Mouse (Mus musculus) liver, embryonic 14.5 days (tissue): ENCODE measurements at regions not wholly inside any gene's neighbourhood (a gene's known extent, or its start where the extent isn't known, plus 50 kb on each side); places are given as distances from the start of the nearest gene placed in this dataset.

Source experiments
- ATAC-seq: fragments of 200-750 bp; cut with Nextera tagmentation; 2 replicates; pipeline ENCODE4 v1.8.0; 2017; ENCODE audit warnings: moderate number of reproducible peaks, mild to moderate bottlenecking, moderate library complexity; ENCODE audit not compliant: insufficient read depth
- DNase-seq, 3 experiments: peaks; one replicate each; pipeline ENCODE4 v3.0.0-alpha.2; 2012 to 2013; ENCODE audit warnings: low read depth in 3 of 3, low spot score in 3 of 3
- H3K27ac ChIP-seq: fragments of 300-500 bp; sonication (generic); 2 replicates; pipeline ENCODE4 v1.5.1; 2014; ENCODE audit warnings: moderate library complexity, mild to moderate bottlenecking, control low read depth, inconsistent platforms
- H3K27me3 ChIP-seq: fragments of 300-500 bp; sonication (generic); 2 replicates; pipeline ENCODE4 v1.6.1; 2014; ENCODE audit warnings: mild to moderate bottlenecking, low read length, moderate library complexity; ENCODE audit not compliant: control insufficient read depth, insufficient read depth
- H3K36me3 ChIP-seq: fragments of 300-500 bp; sonication (generic); replicated peaks from 2 replicates; pipeline ENCODE4 v1.6.1; 2014; ENCODE audit warnings: low read depth; ENCODE audit not compliant: control insufficient read depth, insufficient read depth
- H3K4me1 ChIP-seq, 2 experiments: fragments of 200-500 bp in 1 of 2; fragments of 300-500 bp in 1 of 2; sonication (generic) in 1 of 2; replicated peaks; 2 replicates each; pipeline ENCODE4 v1.6.1; 2012 to 2014; ENCODE audit warnings: antibody characterized with exemption in 1 of 2, inconsistent platforms in 1 of 2, low read length in 1 of 2; ENCODE audit not compliant: control insufficient read depth in 2 of 2, insufficient read depth in 2 of 2
- H3K4me2 ChIP-seq: fragments of 300-500 bp; sonication (generic); 2 replicates; pipeline ENCODE4 v1.6.1; 2014; ENCODE audit warnings: low read depth, mild to moderate bottlenecking, control low read depth, moderate library complexity
- H3K4me3 ChIP-seq, 2 experiments: fragments of 200-500 bp in 1 of 2; fragments of 300-500 bp in 1 of 2; sonication (generic) in 1 of 2; 2 replicates each; pipeline ENCODE4 v1.5.1; 2012 to 2014; ENCODE audit warnings: low read depth in 2 of 2, low read length in 2 of 2, mild to moderate bottlenecking in 2 of 2, control low read depth in 1 of 2, inconsistent platforms in 1 of 2, moderate library complexity in 1 of 2; ENCODE audit not compliant: insufficient read depth in 1 of 2
- H3K9ac ChIP-seq: fragments of 300-500 bp; sonication (generic); replicated peaks from 2 replicates; pipeline ENCODE4 v1.6.1; 2014; ENCODE audit warnings: mild to moderate bottlenecking, control low read depth, moderate library complexity
- H3K9me3 ChIP-seq: fragments of 300-500 bp; sonication (generic); 2 replicates; pipeline ENCODE4 v1.6.1; 2016; ENCODE audit warnings: low read length, mixed read lengths; ENCODE audit not compliant: control insufficient read depth
- CTCF ChIP-seq: IDR thresholded peaks from 2 replicates; pipeline ENCODE4 v1.5.1; 2016; ENCODE audit warnings: antibody characterized with exemption, low read depth, control low read depth
- EP300 ChIP-seq: IDR thresholded peaks from 2 replicates; pipeline ENCODE4 v1.6.1; 2016; ENCODE audit warnings: antibody characterized with exemption, low read depth
- whole genome bisulfite sequencing: fragments of 180-500 bp; shearing (Covaris S2); extraction: QIAGEN DNeasy Blood & Tissue Kit; methylation state at CpG from one replicate; pipeline ENCODE4 v1.1.7; 2014; ENCODE audit not compliant: insufficient replicate concordance; 5-methylcytosine and 5-hydroxymethylcytosine counted together

DNA sequence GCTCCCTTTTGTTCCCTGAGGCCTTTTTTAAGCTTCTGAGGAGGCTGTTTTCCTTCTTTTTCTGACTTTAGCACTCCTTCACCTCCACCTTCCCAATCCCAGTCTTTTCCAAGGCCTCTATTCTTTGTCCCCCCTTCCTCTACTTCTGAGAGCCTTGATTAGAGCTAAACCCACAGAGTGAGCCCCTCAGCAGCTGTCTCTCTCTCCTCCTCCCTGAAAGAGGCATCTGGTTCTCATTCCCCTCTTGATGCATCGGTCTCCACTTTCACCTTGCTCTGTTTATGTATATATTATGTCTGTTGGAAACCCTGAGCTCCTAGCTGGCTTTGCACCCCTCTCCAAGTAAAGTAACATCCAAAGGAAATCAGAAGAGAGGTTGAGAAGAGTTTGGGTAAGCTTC, 224.6 kb upstream of the Osr1 start:
- DNase-seq, result no peak
- H3K27ac ChIP-seq, result no peak overlapping the region
- H3K4me3 ChIP-seq, result no peak overlapping the region
- ATAC-seq, result no peak
- no peaks in the 10 kb centered on the region for H3K4me1 ChIP-seq
- no peaks in the 10 kb centered on the region for H3K36me3 ChIP-seq
- no peaks in the 10 kb centered on the region for H3K27me3 ChIP-seq
- no peak for TF ChIP-seq EP300
- H3K9ac ChIP-seq, result no peak overlapping the region
- no peaks in the 10 kb centered on the region for H3K9me3 ChIP-seq
- 52% methylated on average over 1 of the region's 1 CpGs for WGBS
- no peak overlapping the region for H3K4me2 ChIP-seq

DNA sequence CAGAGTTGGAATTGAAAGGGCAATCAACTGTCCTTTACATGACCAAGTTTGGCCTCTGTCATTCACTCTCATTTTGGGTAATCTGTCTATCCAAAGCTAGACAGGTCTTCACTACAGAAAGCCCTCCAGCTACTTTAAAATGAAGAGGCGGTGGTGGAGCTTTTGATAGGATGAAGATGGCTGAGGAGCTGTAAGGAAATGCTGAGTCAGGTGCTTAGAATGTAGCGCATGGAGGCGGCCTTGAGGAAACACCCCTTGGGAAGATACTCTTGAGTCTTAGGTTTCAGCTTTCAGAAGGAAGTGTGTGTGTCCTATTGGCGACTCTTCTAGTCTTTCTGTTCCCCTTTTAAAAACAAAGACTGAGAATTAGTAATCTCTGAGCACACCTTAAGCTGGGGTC, 214.4 kb upstream of the Osr1 start:
- no peaks in the 10 kb centered on the region for H3K4me1 ChIP-seq
- no peaks in the 10 kb centered on the region for H3K9me3 ChIP-seq
- TF ChIP-seq EP300 (no peak), CTCF (no peak)
- H3K27ac ChIP-seq, result no peak overlapping the region
- no peak for DNase-seq
- H3K4me3 ChIP-seq, result no peak overlapping the region
- no peak overlapping the region for H3K9ac ChIP-seq
- no peaks in the 10 kb centered on the region for H3K27me3 ChIP-seq
- 47% methylated on average over 4 of the region's 4 CpGs for whole genome bisulfite sequencing
- no peak overlapping the region for H3K4me2 ChIP-seq
- ATAC-seq, result no peak
- no peaks in the 10 kb centered on the region for H3K36me3 ChIP-seq

DNA sequence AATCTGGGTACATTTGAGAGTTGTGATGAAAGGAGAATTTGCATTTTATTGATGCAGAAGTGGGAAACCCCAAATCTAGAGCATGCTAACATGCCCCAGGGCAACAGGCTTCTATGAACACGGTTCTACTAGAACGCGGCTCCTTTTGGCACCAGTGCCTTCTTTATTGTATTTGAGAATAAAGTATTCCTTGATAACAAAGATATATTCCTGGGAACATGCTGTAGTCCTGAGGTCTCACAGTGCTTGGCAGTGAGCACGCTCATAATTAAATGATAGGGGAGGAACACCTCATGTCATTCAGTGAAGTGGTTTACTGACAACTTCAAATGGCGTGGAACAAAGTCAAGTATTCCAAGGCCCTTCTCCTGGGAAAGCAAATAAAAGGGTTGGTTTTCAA, 212.1 kb upstream of the Osr1 start:
- no peak for DNase-seq
- Histone ChIP-seq H3K36me3 (no peaks in the 10 kb centered on the region), H3K4me1 (no peaks in the 10 kb centered on the region), H3K27ac (no peak overlapping the region), H3K9ac (no peak overlapping the region), H3K9me3 (no peaks in the 10 kb centered on the region), H3K27me3 (no peaks in the 10 kb centered on the region), H3K4me3 (no peak overlapping the region), H3K4me2 (no peak overlapping the region)
- TF ChIP-seq EP300 (no peak), CTCF (no peak)
- WGBS, result 66% methylated on average over 5 of the region's 5 CpGs
- ATAC-seq, result no peak

DNA sequence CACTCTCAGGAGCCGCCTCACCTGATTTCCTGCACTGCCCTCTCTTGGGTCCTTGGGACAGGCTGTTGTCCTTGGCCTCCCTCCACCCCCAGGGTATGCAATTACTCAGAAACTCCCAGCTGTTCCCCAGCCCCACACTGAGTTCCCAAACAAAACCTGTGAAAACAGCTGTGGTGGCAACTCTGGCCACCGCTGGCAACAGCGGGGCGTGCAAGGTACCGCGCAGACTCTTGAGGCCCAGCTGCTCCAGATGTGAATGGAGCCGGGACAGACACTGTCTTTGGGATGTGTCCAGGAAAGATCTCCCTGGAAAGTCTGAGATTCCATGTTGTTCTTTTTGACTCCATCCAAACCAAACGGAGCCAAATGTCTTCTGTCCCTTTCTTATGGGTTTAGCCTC, 211.0 kb upstream of the Osr1 start:
- TF ChIP-seq CTCF, result no peak
- TF ChIP-seq EP300, result no peak
- H3K4me1 ChIP-seq, result no peaks in the 10 kb centered on the region
- H3K4me3 ChIP-seq, result no peak overlapping the region
- H3K9me3 ChIP-seq, result no peaks in the 10 kb centered on the region
- no peaks in the 10 kb centered on the region for H3K27me3 ChIP-seq
- no peaks in the 10 kb centered on the region for H3K36me3 ChIP-seq
- no peak for DNase-seq
- no peak overlapping the region for H3K9ac ChIP-seq
- no peak overlapping the region for H3K4me2 ChIP-seq
- WGBS, result 32% methylated on average over 8 of the region's 8 CpGs
- H3K27ac ChIP-seq, result no peak overlapping the region
- no peak for ATAC-seq

DNA sequence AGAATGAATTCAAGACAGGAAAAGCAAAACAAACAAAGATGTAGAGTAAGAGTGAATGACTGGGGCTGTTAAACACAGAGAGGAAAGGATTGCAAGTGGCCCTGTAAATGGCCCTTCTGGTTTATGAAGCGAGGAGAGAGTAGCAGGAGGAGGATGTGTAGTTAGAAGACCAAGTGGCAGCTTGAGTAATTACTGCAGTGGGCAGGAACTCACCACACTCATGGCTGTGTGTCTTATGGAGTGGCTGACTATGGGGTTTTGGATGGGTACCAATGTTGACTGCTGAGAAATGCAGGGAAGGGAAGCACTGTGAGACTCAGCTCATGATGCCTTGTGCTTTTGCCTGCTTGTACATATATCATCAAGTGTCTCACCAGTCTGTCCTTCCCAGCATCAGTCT, 204.0 kb upstream of the Osr1 start:
- no peak for TF ChIP-seq EP300
- TF ChIP-seq CTCF, result no peak
- DNase-seq (no peak), ATAC-seq (no peak)
- no peaks in the 10 kb centered on the region for H3K4me1 ChIP-seq
- no peak overlapping the region for H3K4me2 ChIP-seq
- no peaks in the 10 kb centered on the region for H3K9me3 ChIP-seq
- no peak overlapping the region for H3K9ac ChIP-seq
- H3K4me3 ChIP-seq, result no peak overlapping the region
- no peaks in the 10 kb centered on the region for H3K36me3 ChIP-seq
- 41% methylated on average over 1 of the region's 1 CpGs for WGBS
- H3K27me3 ChIP-seq, result no peaks in the 10 kb centered on the region
- H3K27ac ChIP-seq, result no peak overlapping the region

DNA sequence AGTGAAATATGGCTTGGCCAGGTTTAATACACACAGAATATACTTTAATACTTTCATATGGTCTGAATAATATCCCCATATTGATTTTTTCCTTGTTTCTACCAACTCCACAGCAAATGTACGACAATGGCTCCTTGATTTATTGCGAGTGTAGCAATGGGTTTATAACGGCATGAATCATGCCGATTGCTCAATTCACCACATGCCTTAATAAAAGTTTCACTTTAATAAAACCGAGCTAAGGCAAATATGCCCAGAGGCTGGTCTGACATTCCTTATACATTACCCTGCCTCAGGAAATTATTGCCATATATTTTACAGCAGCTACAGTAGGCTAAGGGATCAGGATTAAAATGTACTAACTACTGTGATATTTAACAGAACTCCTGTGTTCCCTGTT, 201.2 kb upstream of the Osr1 start:
- no peaks in the 10 kb centered on the region for H3K27me3 ChIP-seq
- H3K9me3 ChIP-seq, result no peaks in the 10 kb centered on the region
- ATAC-seq, result no peak
- no peaks in the 10 kb centered on the region for H3K36me3 ChIP-seq
- no peak overlapping the region for H3K9ac ChIP-seq
- no peak overlapping the region for H3K27ac ChIP-seq
- no peak overlapping the region for H3K4me3 ChIP-seq
- WGBS, result 65% methylated on average over 5 of the region's 5 CpGs
- no peak for DNase-seq
- H3K4me1 ChIP-seq, result no peaks in the 10 kb centered on the region
- TF ChIP-seq EP300, result no peak
- no peak for TF ChIP-seq CTCF
- H3K4me2 ChIP-seq, result no peak overlapping the region
